Mouse (Mus musculus) lung, postnatal 14 days (tissue): ENCODE results near the gene Myo1d.

ENCODE experiments used
- DNase-seq: peaks from one replicate; pipeline ENCODE4 v3.0.0; 2021

Myo1d gene

DNA sequence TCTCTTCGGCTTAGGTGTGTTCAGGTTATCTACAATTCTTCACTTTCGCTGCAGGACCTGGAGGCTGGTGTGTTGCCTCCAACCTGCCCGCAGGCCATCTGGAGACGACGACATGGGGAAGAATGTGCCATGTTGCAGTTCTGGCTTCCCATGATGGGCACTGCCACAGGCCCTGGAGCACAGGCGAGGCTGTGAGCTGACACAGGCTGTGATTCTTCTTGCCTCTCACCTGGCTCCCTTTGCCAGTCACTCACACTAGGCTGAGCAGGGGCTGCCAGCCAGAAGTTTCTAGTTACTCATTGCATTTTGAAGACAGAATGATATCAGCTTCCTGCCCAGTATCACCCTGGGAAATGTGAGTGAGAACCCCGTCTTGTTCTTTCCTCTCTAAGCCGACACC lies 250.7 kb downstream of the Myo1d start:
- DNase-seq = no peak

GRCm38 (mm10) chr11:80527697-80528096 lies 252.1 kb downstream of the Myo1d start:
- DNase-seq = no peak

- DNase-seq = no peak
Measured at GRCm38 (mm10) chr11:80524213-80524612, 255.6 kb downstream of the Myo1d start.

- DNase-seq = no peak
Measured at GRCm38 (mm10) chr11:80523410-80523809, 256.4 kb downstream of the Myo1d start.

GRCm38 (mm10) chr11:80522852-80523251 lies 257.0 kb downstream of the Myo1d start:
- no peak for DNase-seq

- no peak for DNase-seq
Measured at GRCm38 (mm10) chr11:80521148-80521547, 258.7 kb downstream of the Myo1d start.

GRCm38 (mm10) chr11:80518421-80519367 lies 261.1 kb downstream of the Myo1d start:
- DNase-seq = no peak

DNA sequence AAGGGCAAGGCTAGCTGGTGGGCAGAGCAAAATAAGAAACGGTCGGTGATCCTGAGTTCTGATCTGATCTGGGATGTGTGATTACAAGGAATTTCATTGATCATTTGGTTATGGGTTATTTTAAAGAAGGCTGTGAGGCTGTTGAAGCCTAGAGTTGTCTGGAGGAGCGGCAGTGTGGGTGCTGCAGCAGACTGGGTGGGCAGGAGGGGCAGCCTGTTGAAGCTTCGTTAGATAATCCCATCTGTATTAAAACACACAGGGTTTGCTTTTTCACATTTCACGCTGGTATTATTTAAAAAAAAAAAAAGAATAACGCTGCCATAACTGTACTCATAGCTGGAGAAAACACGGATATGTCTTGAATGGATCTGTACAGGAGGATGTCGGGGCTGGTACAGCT lies 263.9 kb downstream of the Myo1d start:
- no peak for DNase-seq

GRCm38 (mm10) chr11:80515346-80515745 lies 264.5 kb downstream of the Myo1d start:
- no peak for DNase-seq

- DNase-seq = no peak
Measured at GRCm38 (mm10) chr11:80513796-80514195, 266.0 kb downstream of the Myo1d start.

DNA sequence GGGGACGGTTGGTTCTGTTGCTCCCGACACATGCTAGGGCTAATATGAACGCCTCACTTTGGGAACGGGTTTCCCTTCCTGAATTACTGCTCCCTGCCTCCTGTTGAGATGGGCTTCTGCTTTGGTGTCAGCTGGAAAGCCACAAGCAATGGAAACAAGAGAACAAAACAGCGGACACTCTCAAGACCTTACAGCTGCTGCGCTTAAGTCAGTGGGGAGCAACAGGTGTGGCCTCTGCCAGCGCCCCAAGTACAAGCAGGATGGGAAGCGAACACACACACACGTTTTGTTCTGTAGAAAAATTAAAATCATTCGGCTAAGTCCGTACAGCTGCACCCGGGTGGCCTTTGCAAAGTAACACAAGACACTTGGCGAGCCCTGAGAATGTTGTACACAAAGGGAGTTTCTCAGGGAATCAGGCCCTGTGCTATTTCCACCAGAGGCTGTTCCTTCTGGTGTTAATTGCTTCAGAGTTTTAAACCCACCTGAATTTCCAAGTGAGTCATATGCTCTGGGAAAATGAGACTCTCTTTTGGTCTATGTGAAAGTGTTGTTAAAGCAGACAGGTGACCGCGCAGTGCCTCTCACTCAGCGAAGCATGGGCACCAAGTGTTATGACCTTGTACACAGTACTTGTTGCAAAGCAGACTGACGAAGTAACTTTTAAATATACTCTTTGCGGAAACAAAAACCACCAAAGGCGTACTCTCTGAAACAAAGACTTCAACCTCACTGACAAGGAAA lies 267.3 kb downstream of the Myo1d start:
- DNase-seq = no peak

GRCm38 (mm10) chr11:80510124-80510523 lies 269.7 kb downstream of the Myo1d start:
- no peak for DNase-seq

DNA sequence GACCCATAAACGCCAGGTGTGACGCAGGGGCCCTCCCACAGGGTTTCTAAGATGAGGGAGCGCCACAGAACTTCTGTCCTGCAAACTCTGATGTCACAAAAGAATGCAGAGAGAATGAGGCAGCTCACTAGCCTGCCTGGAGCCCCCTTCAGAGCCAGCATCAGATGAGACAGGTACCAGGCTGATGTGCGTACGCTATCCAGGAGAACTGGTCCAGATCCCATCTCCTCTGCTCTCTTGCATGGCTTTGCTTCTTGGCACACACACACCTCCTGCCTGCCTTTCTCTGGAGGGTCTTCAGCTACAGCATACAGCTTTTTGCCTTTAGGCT lies 270.7 kb downstream of the Myo1d start:
- DNase-seq = no peak

DNA sequence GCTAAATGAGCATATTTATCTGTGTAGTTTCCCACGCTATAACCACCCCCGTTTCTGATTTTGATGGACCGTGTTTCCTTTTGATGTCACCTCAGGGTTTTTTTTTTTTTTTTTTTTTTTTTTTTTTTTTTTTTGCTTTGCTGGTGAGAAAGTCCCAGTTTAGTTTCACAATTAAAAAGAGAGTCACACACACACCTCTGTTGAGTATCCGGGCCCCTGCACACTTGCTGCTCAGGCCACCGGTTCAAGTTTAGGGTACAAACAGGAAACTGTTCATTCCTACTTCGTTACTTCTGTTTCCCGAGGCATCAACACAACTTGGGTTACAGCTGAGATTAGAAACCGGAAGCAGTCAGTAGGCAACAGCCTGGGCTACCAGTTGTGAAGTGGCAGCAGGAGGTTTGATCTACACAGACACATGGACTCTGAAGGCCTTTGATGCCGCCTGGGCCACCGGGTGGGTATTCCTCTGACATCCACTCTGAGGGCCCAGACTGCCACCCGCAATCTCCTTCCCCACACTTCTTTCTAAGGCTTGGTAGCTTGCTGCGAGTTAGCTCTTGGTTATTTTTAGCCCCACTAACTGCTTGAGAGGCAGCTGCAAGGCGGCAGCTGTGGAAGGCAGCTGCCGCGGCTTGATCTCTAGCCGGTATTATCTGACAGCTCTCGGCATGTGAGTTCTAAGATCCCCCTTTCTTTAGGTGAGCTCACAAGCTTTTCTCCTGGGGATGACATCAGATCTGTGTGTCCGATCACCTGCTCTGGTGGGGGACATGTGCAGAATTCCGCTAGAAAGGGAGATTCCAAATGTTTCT lies 271.3 kb downstream of the Myo1d start:
- no peak for DNase-seq

- no peak for DNase-seq
Measured at GRCm38 (mm10) chr11:80507791-80508190, 272.0 kb downstream of the Myo1d start.

GRCm38 (mm10) chr11:80506483-80506882 lies 273.3 kb downstream of the Myo1d start:
- no peak for DNase-seq

DNA sequence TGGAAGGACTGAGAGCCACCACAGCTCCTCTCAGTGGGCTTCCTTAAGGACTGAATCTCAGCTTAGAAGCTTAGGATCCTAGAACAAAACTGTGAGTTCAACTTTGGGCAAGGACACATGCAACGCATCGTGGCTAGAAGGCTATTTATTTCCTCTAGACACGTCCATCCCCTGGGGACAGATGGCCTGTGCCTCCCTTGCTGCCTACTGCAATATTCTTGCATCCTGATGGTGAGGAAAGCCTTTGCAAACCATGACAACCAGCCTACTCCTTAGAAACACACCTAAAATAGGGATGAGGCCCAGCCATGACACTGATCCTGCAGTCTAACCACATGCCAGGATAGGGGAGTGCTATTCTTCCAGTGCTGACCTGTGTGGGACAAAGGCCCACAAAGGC lies 274.2 kb downstream of the Myo1d start:
- DNase-seq = no peak

DNA sequence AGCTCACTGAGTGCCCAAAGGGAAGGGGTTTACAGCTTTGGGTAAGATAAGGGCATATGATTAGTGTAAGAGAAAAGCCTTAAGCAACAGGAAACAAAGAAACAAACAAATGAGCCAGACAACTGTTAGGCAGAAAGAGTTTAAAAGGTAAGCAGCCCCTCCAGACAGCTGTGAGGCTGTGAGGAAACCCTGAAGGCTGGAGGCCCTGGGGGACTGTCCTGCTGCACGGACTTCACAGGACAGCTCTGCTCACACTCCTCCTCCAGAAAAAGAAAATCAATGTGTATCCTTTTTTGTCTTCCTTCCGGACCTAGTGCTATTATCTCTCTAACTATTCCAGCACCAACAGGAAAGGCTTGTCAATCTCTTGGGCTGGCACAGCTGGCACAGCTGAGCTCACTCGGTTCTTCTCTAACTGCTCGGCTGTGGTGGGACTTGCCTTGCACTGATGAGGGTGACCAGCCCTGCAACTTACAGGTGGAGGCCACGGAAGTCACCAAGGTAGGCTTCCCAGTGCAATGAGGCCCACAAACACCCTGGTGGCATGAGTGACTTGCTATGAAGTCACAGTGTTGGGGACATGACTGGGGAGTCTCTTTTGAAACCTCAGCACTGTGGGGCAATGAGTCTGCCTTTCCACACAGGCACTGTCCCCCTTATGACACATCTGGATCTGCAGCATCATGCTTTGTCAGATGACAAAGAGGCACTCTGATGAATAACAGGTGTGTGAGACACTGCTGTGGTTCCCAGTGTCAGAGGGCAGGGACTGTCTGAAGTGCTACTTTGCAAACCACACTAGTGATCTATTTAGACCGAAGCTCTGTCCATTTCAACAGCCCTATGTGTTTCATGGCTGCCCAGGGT lies 275.1 kb downstream of the Myo1d start:
- DNase-seq = no peak

- DNase-seq = no peak
Measured at GRCm38 (mm10) chr11:80503726-80504452, 275.9 kb downstream of the Myo1d start.

DNA sequence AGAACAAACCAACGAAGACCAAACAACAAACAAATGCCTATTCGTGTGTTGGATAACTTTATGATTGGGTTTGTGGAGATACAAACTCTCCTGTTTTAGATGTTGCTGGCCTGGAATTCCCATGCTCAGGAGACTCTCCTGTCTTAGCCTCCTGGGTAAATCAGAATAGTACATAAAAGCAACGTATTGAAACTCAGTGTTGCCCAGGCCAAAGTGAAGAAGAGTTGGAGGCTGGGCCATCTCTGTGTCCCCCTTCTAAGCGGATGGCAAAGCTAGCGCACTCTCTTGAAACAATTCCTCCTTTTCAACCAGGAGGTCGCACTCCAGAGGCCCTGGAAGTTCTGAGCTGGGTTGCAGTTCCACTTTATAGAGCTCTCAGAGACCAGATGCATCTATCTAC lies 276.5 kb downstream of the Myo1d start:
- DNase-seq = no peak

DNA sequence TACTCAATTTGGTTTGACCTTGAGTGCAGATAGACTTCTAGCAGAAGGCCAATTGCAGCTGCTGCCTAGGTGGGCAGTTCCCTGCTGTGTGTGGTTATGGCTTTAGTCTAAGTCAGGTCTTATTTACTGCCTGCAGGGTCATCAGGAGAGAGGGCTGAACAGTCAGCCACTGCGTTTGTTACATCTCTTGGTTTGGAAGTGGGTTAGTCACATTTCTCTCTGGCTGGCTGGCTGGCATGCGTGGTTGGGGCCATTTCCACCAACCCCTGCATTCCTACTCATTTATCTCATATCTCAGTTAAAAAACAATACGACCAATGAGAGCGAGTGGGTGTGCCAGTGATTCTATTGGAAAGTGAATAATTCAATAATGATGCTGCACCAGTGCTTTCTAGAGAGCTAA lies 280.3 kb downstream of the Myo1d start:
- no peak for DNase-seq
